Mouse (Mus musculus): ENCODE data around the gene Grik4. TPM values are rescaled to one million over a fixed set of nuclear protein-coding genes. Genes with fewer than 3 reads are reported as not detected.

The Grik4 gene
- polyA plus RNA-seq, 1 experiment, result not detected

DNA sequence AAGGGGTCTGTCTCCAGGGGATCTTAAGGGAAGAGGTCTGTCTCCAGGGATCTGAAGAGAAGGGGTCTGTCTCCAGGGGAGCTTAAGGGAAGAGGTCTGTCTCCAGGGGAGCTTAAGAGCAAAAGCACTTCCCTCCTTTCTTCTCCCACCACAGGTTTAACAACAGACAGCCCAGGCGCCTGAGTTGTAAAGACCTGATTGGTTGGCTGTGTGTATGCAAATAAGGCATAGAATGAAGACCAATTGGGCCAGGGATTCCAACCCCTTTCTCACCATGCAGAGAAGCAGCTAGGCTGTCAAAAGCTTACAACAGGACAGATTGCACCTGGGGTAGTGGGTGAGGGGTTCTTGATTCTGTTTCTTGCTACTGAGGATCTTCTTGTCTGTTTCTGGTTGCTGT is 4.1 kb upstream of the Grik4 start:
- 85% methylated on average over 1 of the region's 1 CpGs for WGBS
- no peak overlapping the region for H3K27ac ChIP-seq (ENCODE audit: insufficient read depth, low read depth, low read length)
- peaks cover 7% of the 10 kb centered on the region for H3K4me1 ChIP-seq (ENCODE audit: control insufficient read depth, insufficient read depth, low read length)
- H3K4me3 ChIP-seq (ENCODE audit: insufficient read depth, low read depth, low read length), result no peak overlapping the region
- TF ChIP-seq POLR2A (IDR thresholded peaks at IDR 0.05; ENCODE audit: insufficient read depth, low read depth, low read length), result no peak
- no peak for TF ChIP-seq CTCF (IDR thresholded peaks at IDR 0.05; ENCODE audit: insufficient read depth, low read depth, low read length)

DNA sequence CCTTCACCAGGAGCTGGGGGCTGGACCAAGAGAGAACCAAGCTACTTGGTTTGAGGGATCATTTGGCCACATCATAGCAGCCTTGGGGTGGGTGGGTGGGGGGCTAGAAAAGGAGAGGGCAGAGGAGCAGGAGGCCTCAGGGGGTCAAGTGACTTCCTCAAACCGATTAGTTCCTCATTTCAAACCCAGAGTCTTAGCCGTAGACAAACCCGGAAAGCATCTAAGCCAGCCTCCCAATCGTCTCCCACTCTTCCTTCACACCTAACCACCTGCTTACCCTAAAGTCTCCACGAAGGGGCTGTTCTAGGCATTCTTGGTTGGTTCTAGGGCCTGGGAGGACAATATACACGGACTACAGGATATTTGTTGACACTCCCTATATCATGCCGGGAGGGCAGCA is 881 bp upstream of the Grik4 start:
- no peak overlapping the region for H3K4me3 ChIP-seq (ENCODE audit: insufficient read depth, low read depth, low read length)
- no peak overlapping the region for H3K27ac ChIP-seq (ENCODE audit: insufficient read depth, low read depth, low read length)
- peaks cover 10% of the 10 kb centered on the region for H3K4me1 ChIP-seq (ENCODE audit: control insufficient read depth, insufficient read depth, low read length)
- 84% methylated on average over 7 of the region's 7 CpGs for WGBS
- no peak for TF ChIP-seq POLR2A (IDR thresholded peaks at IDR 0.05; ENCODE audit: insufficient read depth, low read depth, low read length)
- TF ChIP-seq CTCF (IDR thresholded peaks at IDR 0.05; ENCODE audit: insufficient read depth, low read depth, low read length), result no peak

DNA sequence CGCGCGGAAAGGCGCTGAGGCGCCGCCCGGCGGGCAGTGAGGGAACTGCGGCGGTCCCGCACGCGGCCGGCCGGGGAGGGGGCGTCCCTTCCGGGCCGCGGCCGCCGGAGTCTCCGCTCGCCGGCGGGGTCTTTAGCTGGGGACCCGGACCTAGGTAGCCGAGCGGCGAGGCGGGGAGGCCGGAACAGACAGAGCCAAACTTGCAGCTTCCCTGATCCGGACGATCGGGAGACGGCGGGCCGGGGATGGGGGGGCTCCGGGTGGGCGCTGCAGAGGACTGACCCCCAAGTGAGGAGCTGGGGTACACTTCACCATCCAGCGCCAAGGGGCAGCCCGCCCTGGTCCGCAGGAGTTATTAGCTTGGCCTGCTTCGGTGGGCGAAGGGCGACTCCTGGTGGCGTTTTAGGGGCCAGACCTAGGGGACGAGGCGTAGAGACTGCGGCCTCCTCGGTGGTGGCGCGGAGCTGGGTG is 278 bp upstream of the Grik4 start:
- Histone ChIP-seq H3K4me3 (ENCODE audit: insufficient read depth, low read depth, low read length) (peak overlapping the region; percentile 50), H3K27ac (ENCODE audit: insufficient read depth, low read depth, low read length) (no peak overlapping the region), H3K4me1 (ENCODE audit: control insufficient read depth, insufficient read depth, low read length) (peaks cover 10% of the 10 kb centered on the region)
- under 1% methylated on average over 52 of the region's 52 CpGs for WGBS
- no peak for TF ChIP-seq POLR2A (IDR thresholded peaks at IDR 0.05; ENCODE audit: insufficient read depth, low read depth, low read length)
- TF ChIP-seq CTCF (IDR thresholded peaks at IDR 0.05; ENCODE audit: insufficient read depth, low read depth, low read length), result peak; percentile 66

DNA sequence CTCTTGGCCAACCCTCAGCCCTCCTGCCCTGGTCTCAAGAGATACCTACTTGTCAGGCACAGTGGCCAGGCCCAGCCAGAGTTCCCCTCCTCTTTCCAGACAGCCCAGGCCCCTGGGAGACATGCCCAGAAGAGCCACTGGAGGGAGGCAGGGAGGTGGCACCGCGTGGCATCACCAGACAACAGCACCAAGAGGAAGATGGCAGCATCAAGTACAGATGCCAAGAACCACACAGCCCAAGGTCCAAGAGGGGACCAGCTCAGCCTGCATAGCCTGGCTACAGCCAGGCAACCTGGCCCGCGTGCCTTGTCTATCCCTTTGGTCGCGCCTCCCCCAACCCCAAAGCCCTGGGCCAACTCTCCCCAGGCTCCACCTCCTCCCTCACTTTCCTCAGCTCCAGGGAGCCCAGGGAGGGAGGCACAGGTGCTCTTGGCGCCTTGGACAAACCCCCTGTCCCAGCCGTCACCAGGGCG is 1.2 kb downstream of the Grik4 start:
- Histone ChIP-seq H3K4me3 (ENCODE audit: insufficient read depth, low read depth, low read length) (peak overlapping the region; percentile 3; the same call in 1 of the 2 replicates), H3K27ac (ENCODE audit: insufficient read depth, low read depth, low read length) (no peak overlapping the region), H3K4me1 (ENCODE audit: control insufficient read depth, insufficient read depth, low read length) (peaks cover 10% of the 10 kb centered on the region)
- no peak for TF ChIP-seq POLR2A (IDR thresholded peaks at IDR 0.05; ENCODE audit: insufficient read depth, low read depth, low read length)
- no peak for TF ChIP-seq CTCF (IDR thresholded peaks at IDR 0.05; ENCODE audit: insufficient read depth, low read depth, low read length)
- 47% methylated on average over 9 of the region's 9 CpGs for WGBS

DNA sequence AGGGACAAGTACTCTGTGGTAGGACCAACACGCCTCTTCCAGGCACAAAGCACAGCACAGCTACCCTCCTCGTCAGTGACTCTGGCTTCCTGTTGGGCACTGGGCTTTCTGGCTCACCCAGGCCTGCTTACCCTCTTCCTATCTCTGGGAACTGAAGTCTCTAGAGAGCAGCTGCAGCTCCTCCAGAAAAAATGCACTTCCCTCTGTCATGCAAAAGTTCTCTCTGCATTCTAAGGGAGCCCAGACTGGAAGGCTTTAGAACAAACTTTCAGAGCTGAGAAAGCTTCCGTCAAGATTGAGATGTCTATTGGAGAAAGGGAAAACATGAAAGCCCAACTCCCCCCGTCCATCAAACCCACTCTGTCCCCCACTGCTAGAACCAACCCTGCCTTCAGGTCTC is 2.1 kb downstream of the Grik4 start:
- no peak overlapping the region for H3K4me3 ChIP-seq (ENCODE audit: insufficient read depth, low read depth, low read length)
- 78% methylated on average over 4 of the region's 4 CpGs for WGBS
- no peak for TF ChIP-seq POLR2A (IDR thresholded peaks at IDR 0.05; ENCODE audit: insufficient read depth, low read depth, low read length)
- TF ChIP-seq CTCF (IDR thresholded peaks at IDR 0.05; ENCODE audit: insufficient read depth, low read depth, low read length), result no peak
- H3K4me1 ChIP-seq (ENCODE audit: control insufficient read depth, insufficient read depth, low read length), result peaks cover 10% of the 10 kb centered on the region
- no peak overlapping the region for H3K27ac ChIP-seq (ENCODE audit: insufficient read depth, low read depth, low read length)

DNA sequence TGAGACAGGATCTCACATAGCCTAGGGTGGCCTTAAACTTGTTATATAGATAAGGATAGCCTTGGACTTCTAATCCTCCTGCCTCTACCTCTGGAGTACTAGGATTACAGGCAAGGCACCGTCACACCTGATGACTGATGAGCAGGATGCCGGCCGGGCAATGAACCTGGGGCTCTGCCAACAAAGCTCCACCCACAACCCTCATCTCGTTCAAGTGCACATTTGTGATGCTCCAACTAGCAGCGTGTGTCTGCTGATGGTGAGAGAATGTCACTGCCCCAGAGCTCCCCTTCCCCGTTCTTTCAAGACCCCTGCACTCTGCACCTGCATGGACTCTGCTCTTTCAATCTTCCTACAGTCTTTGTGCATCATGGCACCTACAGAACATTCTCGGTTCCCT is 12.1 kb downstream of the Grik4 start:
- H3K4me1 ChIP-seq (ENCODE audit: control insufficient read depth, insufficient read depth, low read length), result no peaks in the 10 kb centered on the region
- H3K4me3 ChIP-seq (ENCODE audit: insufficient read depth, low read depth, low read length), result no peak overlapping the region
- no peak overlapping the region for H3K27ac ChIP-seq (ENCODE audit: insufficient read depth, low read depth, low read length)
- WGBS, result 40% methylated on average over 7 of the region's 7 CpGs
- TF ChIP-seq CTCF (IDR thresholded peaks at IDR 0.05; ENCODE audit: insufficient read depth, low read depth, low read length) (no peak), POLR2A (IDR thresholded peaks at IDR 0.05; ENCODE audit: insufficient read depth, low read depth, low read length) (no peak)

DNA sequence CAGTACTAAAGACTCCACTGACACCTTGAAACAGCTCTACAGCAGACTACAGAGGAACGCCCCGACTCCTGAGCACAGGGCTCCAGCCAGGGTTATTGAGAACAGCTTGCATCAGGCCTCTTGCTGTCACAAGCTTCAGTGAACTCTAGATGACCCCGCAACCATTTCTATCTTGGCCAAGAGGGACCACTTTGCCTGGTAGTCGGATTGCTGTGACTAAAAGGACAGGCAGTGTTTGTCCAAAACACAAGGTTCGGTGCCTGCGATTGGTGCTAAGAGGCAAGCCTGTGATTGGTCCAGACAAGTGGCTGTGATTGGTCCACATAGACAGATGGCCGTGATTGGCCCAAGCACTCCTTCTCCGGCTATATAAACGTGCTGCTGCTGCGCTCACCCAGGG is 16.8 kb downstream of the Grik4 start:
- TF ChIP-seq POLR2A (IDR thresholded peaks at IDR 0.05; ENCODE audit: insufficient read depth, low read depth, low read length) (no peak), CTCF (IDR thresholded peaks at IDR 0.05; ENCODE audit: insufficient read depth, low read depth, low read length) (no peak)
- Histone ChIP-seq H3K4me1 (ENCODE audit: control insufficient read depth, insufficient read depth, low read length) (no peaks in the 10 kb centered on the region), H3K4me3 (ENCODE audit: insufficient read depth, low read depth, low read length) (no peak overlapping the region), H3K27ac (ENCODE audit: insufficient read depth, low read depth, low read length) (no peak overlapping the region)
- 82% methylated on average over 10 of the region's 10 CpGs for WGBS

DNA sequence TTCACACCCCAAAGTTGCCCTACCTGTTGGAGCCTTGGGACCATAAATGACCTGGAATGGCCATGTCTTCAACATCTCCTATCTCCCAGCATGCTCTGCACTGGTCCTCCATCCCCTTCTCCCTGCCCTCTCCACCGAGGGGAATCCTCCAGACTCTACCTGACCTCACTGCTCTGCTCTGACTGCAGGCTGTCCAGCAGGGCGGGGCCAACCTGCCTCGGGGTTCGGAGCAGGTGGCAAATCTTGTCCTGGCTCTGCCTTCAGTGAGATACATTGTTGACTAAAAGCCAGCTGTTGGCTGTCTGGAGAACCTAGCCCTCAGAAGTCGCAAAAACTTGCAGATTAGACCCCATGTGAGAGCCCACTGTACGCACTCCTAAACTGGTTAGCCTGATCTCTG is 17.7 kb downstream of the Grik4 start:
- Histone ChIP-seq H3K4me1 (ENCODE audit: control insufficient read depth, insufficient read depth, low read length) (no peaks in the 10 kb centered on the region), H3K4me3 (ENCODE audit: insufficient read depth, low read depth, low read length) (no peak overlapping the region), H3K27ac (ENCODE audit: insufficient read depth, low read depth, low read length) (no peak overlapping the region)
- no peak for TF ChIP-seq CTCF (IDR thresholded peaks at IDR 0.05; ENCODE audit: insufficient read depth, low read depth, low read length)
- no peak for TF ChIP-seq POLR2A (IDR thresholded peaks at IDR 0.05; ENCODE audit: insufficient read depth, low read depth, low read length)
- WGBS, result 90% methylated on average over 6 of the region's 6 CpGs

DNA sequence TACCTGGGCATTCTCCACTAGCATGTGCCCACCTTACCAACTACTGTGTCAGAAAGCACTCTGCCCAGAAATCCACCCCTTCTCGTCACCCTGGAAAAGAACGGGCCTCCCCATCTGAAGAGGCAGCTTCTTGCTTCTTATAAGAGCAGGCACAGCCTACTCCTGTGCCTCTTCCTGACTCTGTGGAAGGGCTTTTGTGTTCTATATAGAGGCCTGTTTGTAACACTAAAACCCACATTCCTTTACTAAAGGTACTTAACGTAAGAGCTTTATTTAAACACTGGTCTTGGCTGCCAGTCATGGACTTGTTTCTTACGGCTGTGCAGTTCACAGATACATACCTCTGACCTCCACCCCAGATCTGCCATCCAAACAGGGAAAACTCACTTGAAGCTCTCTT is 22.5 kb downstream of the Grik4 start:
- Histone ChIP-seq H3K4me1 (ENCODE audit: control insufficient read depth, insufficient read depth, low read length) (no peaks in the 10 kb centered on the region), H3K4me3 (ENCODE audit: insufficient read depth, low read depth, low read length) (no peak overlapping the region), H3K27ac (ENCODE audit: insufficient read depth, low read depth, low read length) (no peak overlapping the region)
- TF ChIP-seq POLR2A (IDR thresholded peaks at IDR 0.05; ENCODE audit: insufficient read depth, low read depth, low read length) (no peak), CTCF (IDR thresholded peaks at IDR 0.05; ENCODE audit: insufficient read depth, low read depth, low read length) (no peak)
- 92% methylated on average over 4 of the region's 4 CpGs for WGBS

DNA sequence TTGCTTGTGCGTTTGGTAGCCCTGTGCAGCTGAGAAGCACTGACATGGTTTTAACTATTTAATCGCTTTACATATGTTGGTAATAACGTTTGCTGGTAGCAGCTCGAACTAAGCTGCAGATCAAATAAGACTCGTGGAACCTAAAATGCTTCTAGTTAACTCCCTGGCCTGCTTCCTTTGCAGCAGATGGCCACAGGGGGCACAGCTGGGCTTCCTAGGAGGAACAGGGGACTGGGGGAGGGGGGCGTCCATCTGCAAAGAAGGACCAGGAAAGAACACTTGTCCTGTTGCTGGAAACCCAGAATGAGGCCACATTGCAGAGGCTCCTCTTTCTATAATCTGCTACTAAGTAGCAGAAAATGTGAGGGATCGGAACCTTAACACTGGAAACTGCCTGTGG is 24.1 kb downstream of the Grik4 start:
- Histone ChIP-seq H3K4me1 (ENCODE audit: control insufficient read depth, insufficient read depth, low read length) (no peaks in the 10 kb centered on the region), H3K27ac (ENCODE audit: insufficient read depth, low read depth, low read length) (no peak overlapping the region), H3K4me3 (ENCODE audit: insufficient read depth, low read depth, low read length) (no peak overlapping the region)
- TF ChIP-seq POLR2A (IDR thresholded peaks at IDR 0.05; ENCODE audit: insufficient read depth, low read depth, low read length), result no peak
- TF ChIP-seq CTCF (IDR thresholded peaks at IDR 0.05; ENCODE audit: insufficient read depth, low read depth, low read length), result no peak
- 61% methylated on average over 7 of the region's 7 CpGs for WGBS

Data from olfactory bulb, adult 2 months (tissue).